Mouse (Mus musculus) olfactory bulb, adult 2 months (tissue): ENCODE measurements around the gene Kmt5c. TPM values are rescaled to one million over a fixed set of nuclear protein-coding genes. Genes with fewer than 3 reads are reported as not detected.

Source experiments
- H3K27ac ChIP-seq: fragments of 200-500 bp; 2 replicates; pipeline ENCODE4 v1.5.1; 2012; ENCODE audit warnings: low read depth, low read length; ENCODE audit not compliant: insufficient read depth
- H3K4me1 ChIP-seq: fragments of 200-500 bp; 2 replicates; pipeline ENCODE4 v1.6.1; 2012; ENCODE audit warnings: low read length; ENCODE audit not compliant: control insufficient read depth, insufficient read depth
- H3K4me3 ChIP-seq: fragments of 200-500 bp; 2 replicates; pipeline ENCODE4 v1.5.1; 2012; ENCODE audit warnings: mild to moderate bottlenecking, low read depth, low read length, moderate library complexity; ENCODE audit not compliant: insufficient read depth
- CTCF ChIP-seq: fragments of 200-500 bp; IDR thresholded peaks from 2 replicates; pipeline ENCODE4 v1.5.1; 2012; ENCODE audit warnings: low read depth, mild to moderate bottlenecking, low read length, moderate library complexity; ENCODE audit not compliant: insufficient read depth
- POLR2A ChIP-seq: fragments of 200-500 bp; IDR thresholded peaks from 2 replicates; pipeline ENCODE4 v1.6.1; 2012; ENCODE audit warnings: mild to moderate bottlenecking, low read depth, low read length, moderate library complexity; ENCODE audit not compliant: insufficient read depth
- WGBS: fragments of 180-500 bp; shearing (Covaris S2); methylation state at CpG from one replicate; pipeline ENCODE4 v1.1.7; 2018; 5-methylcytosine and 5-hydroxymethylcytosine counted together
- polyA plus RNA-seq: library from polyadenylated mRNA; stranded (reverse); fragments of >200 nt; gene quantifications from 2 replicates; pipeline ENCODE4 v1.2.4, GENCODE M21; 2012; ENCODE audit warnings: low replicate concordance; ENCODE audit not compliant: missing spikeins, insufficient read depth, insufficient read length

The Kmt5c gene
- polyA plus RNA-seq, 1 experiment = not detected

- TF ChIP-seq POLR2A = no peak
- TF ChIP-seq CTCF = no peak
- WGBS = 79% methylated on average over 21 of the region's 21 CpGs
- peak overlapping the region; percentile 95; the same call in 1 of the 2 replicates for H3K27ac ChIP-seq
Observed at GRCm38 (mm10) chr7:4741672-4742481, 2.0 kb downstream of the Kmt5c start.

GRCm38 (mm10) chr7:4742482-4742819, 2.5 kb downstream of the Kmt5c start:
- TF ChIP-seq POLR2A (no peak), CTCF (no peak)
- Histone ChIP-seq H3K27ac (no peak overlapping the region), H3K4me3 (no peak overlapping the region), H3K4me1 (peaks cover 26% of the 10 kb centered on the region)
- 90% methylated on average over 6 of the region's 6 CpGs for WGBS

More at GRCm38 (mm10) chr7:4741672-4742481, 2.0 kb downstream of the Kmt5c start:
- H3K4me3 ChIP-seq = no peak overlapping the region
- peaks cover 26% of the 10 kb centered on the region for H3K4me1 ChIP-seq

GRCm38 (mm10) chr7:4743354-4743753, 3.4 kb downstream of the Kmt5c start:
- Histone ChIP-seq H3K4me3 (no peak overlapping the region), H3K4me1 (peaks cover 26% of the 10 kb centered on the region), H3K27ac (no peak overlapping the region)
- WGBS = 78% methylated on average over 2 of the region's 2 CpGs
- no peak for TF ChIP-seq CTCF
- no peak for TF ChIP-seq POLR2A

GRCm38 (mm10) chr7:4744886-4745285, 5.0 kb downstream of the Kmt5c start:
- peaks cover 24% of the 10 kb centered on the region for H3K4me1 ChIP-seq
- H3K27ac ChIP-seq = no peak overlapping the region
- 96% methylated on average over 6 of the region's 6 CpGs for WGBS
- TF ChIP-seq CTCF = no peak
- no peak overlapping the region for H3K4me3 ChIP-seq

GRCm38 (mm10) chr7:4746326-4746980, 6.5 kb downstream of the Kmt5c start:
- TF ChIP-seq CTCF (no peak), POLR2A (no peak)
- peaks cover 15% of the 10 kb centered on the region for H3K4me1 ChIP-seq
- H3K27ac ChIP-seq = no peak overlapping the region
- WGBS = 91% methylated on average over 22 of the region's 22 CpGs
- H3K4me3 ChIP-seq = no peak overlapping the region

GRCm38 (mm10) chr7:4747156-4747899, 7.4 kb downstream of the Kmt5c start:
- Histone ChIP-seq H3K4me1 (peaks cover 15% of the 10 kb centered on the region), H3K4me3 (no peak overlapping the region), H3K27ac (no peak overlapping the region)
- 79% methylated on average over 9 of the region's 9 CpGs for WGBS
- TF ChIP-seq POLR2A = no peak
- no peak for TF ChIP-seq CTCF

- H3K27ac ChIP-seq = no peak overlapping the region
- H3K4me1 ChIP-seq = peaks cover 19% of the 10 kb centered on the region
- 80% methylated on average over 4 of the region's 4 CpGs for WGBS
- TF ChIP-seq CTCF = no peak
- TF ChIP-seq POLR2A = no peak
- H3K4me3 ChIP-seq = no peak overlapping the region
Observed at GRCm38 (mm10) chr7:4748321-4748720, 8.4 kb downstream of the Kmt5c start.

- Histone ChIP-seq H3K4me3 (no peak overlapping the region), H3K27ac (no peak overlapping the region), H3K4me1 (peaks cover 19% of the 10 kb centered on the region)
- 83% methylated on average over 2 of the region's 2 CpGs for WGBS
- TF ChIP-seq CTCF (no peak), POLR2A (no peak)
Observed at GRCm38 (mm10) chr7:4749169-4749568, 9.3 kb downstream of the Kmt5c start.
